Mouse (Mus musculus) ES-E14 (cell line): Measurements from ENCODE around the gene Prss16. TPM values are rescaled to one million over a fixed set of nuclear protein-coding genes. Genes with fewer than 3 reads are reported as not detected.

ENCODE experiments used
- DNase-seq: peaks from one replicate; pipeline ENCODE4 v3.0.0-alpha.2; 2013; ENCODE audit warnings: low read depth, low spot score
- H3K27ac ChIP-seq: 2 replicates; pipeline ENCODE4 v1.5.1; 2012; ENCODE audit warnings: low read depth, mild to moderate bottlenecking, low read length, moderate library complexity, mixed read lengths; ENCODE audit not compliant: poor library complexity, insufficient read depth, severe bottlenecking
- H3K36me3 ChIP-seq: 2 replicates; pipeline ENCODE4 v1.6.1; 2012; ENCODE audit warnings: mild to moderate bottlenecking, low read length, moderate library complexity, mixed read lengths; ENCODE audit not compliant: control insufficient read depth, poor library complexity, insufficient read depth, severe bottlenecking
- H3K4me1 ChIP-seq, 2 experiments: fragments of 150-350 bp in 1 of 2; sonication (generic) in 1 of 2; 2 replicates each; pipeline ENCODE4 v1.6.1; 2012; ENCODE audit warnings: low read length in 2 of 2, mild to moderate bottlenecking in 1 of 2, mixed read lengths in 1 of 2; ENCODE audit not compliant: control insufficient read depth in 2 of 2, insufficient read depth in 2 of 2, poor library complexity in 1 of 2
- H3K4me3 ChIP-seq, 2 experiments: fragments of 150-350 bp in 1 of 2; sonication (generic) in 1 of 2; 2 replicates each; pipeline ENCODE4 v1.5.1; 2012; ENCODE audit warnings: low read length in 2 of 2, low read depth in 1 of 2, mild to moderate bottlenecking in 1 of 2, mixed read lengths in 1 of 2; ENCODE audit not compliant: insufficient read depth in 1 of 2, poor library complexity in 1 of 2, severe bottlenecking in 1 of 2
- H3K9ac ChIP-seq: 2 replicates; pipeline ENCODE4 v1.6.1; 2012; ENCODE audit warnings: low read depth, mild to moderate bottlenecking, low read length, mixed read lengths; ENCODE audit not compliant: poor library complexity, insufficient read depth, severe bottlenecking
- H3K9me3 ChIP-seq: fragments of 150-350 bp; sonication (generic); 2 replicates; pipeline ENCODE4 v1.6.1; 2012; ENCODE audit warnings: low read depth, mild to moderate bottlenecking, low read length; ENCODE audit not compliant: control insufficient read depth, insufficient read depth
- CHD2 ChIP-seq: IDR thresholded peaks from 2 replicates; pipeline ENCODE4 v1.6.1; 2014; ENCODE audit warnings: mild to moderate bottlenecking, low read depth, low read length, inconsistent platforms
- HCFC1 ChIP-seq: IDR thresholded peaks from 2 replicates; pipeline ENCODE4 v1.6.1; 2012; ENCODE audit warnings: low read length, inconsistent platforms, borderline replicate concordance; ENCODE audit not compliant: insufficient read depth
- MAFK ChIP-seq: IDR thresholded peaks from 2 replicates; pipeline ENCODE4 v1.6.1; 2014; ENCODE audit warnings: mild to moderate bottlenecking, low read depth, low read length, inconsistent platforms; ENCODE audit not compliant: insufficient read depth
- ZC3H11A ChIP-seq: IDR thresholded peaks from 2 replicates; pipeline ENCODE4 v1.6.1; 2012; ENCODE audit warnings: low read depth, mild to moderate bottlenecking, inconsistent platforms, low read length, borderline replicate concordance
- ZNF384 ChIP-seq: IDR thresholded peaks from 2 replicates; pipeline ENCODE4 v1.6.1; 2012; ENCODE audit warnings: low read depth, low read length, inconsistent platforms
- in situ Hi-C, 2 experiments: fragments of 600-800 bp; cut with MboI; formaldehyde crosslinking; loops; one replicate each; pipeline ENCODE4 v1.15.1; 2025; ENCODE audit warnings: low sequenced_read_pairs in 2 of 2, inconsistent platforms in 1 of 2; ENCODE audit not compliant: unreplicated experiment in 2 of 2
- total RNA-seq: library from RNA; depleted of rRNA; stranded (reverse); fragments of 300-350 nt; gene quantifications from 2 replicates; pipeline ENCODE4 v1.2.3, GENCODE M21; 2012

Gene Prss16
- total RNA-seq, 1 experiment: 2.6 TPM

GRCm38 (mm10) chr13:21974726-21975473, 34.6 kb downstream of the Prss16 start:
- in situ Hi-C loops: loop anchor here in 1 of 2 experiments (5.0 kb wide), 1 partner anchor 32 kb away; the partner anchor contains the start of gene Prss16
- Histone ChIP-seq H3K9ac (peak overlapping the region; percentile 79), H3K27ac (peak overlapping the region; percentile 22; the same call in 1 of the 2 replicates), H3K36me3 (no peaks in the 10 kb centered on the region), H3K9me3 (no peaks in the 10 kb centered on the region), H3K4me1 (peaks cover 4 to 10% of the 10 kb centered on the region in 2 experiments), H3K4me3 (peak overlapping the region; percentile 67 to 72)
- TF ChIP-seq HCFC1: 0 out of 2 replicates have a peak, but pooled peaks have one; percentile 26
- no peak for TF ChIP-seq ZC3H11A
- TF ChIP-seq ZNF384: no peak
- no peak for TF ChIP-seq CHD2
- peak; percentile 86 for TF ChIP-seq MAFK
- DNase-seq: no peak

- Histone ChIP-seq H3K27ac (peak overlapping the region; percentile 22; the same call in 1 of the 2 replicates), H3K9me3 (no peaks in the 10 kb centered on the region), H3K36me3 (no peaks in the 10 kb centered on the region), H3K4me3 (peak overlapping the region; percentile 67 to 72), H3K4me1 (peaks cover 4 to 12% of the 10 kb centered on the region in 2 experiments), H3K9ac (peak overlapping the region; percentile 79; the same call in 1 of the 2 replicates)
- no peak for TF ChIP-seq CHD2
- peak; percentile 53; the same call in 1 of the 2 replicates for TF ChIP-seq HCFC1
- DNase-seq: peak; percentile 90
- in situ Hi-C loops: loop anchor here in 1 of 2 experiments (5.0 kb wide), 1 partner anchor 33 kb away; the partner anchor contains the start of gene Prss16
Observed at GRCm38 (mm10) chr13:21974221-21974725, 35.3 kb downstream of the Prss16 start.

GRCm38 (mm10) chr13:21971641-21972040, 37.9 kb downstream of the Prss16 start:
- no peak for TF ChIP-seq ZC3H11A
- TF ChIP-seq HCFC1: no peak
- no peak for TF ChIP-seq CHD2
- TF ChIP-seq MAFK: no peak
- no peak for TF ChIP-seq ZNF384
- no peak overlapping the region for H3K27ac ChIP-seq
- in situ Hi-C loops: loop anchor here in 1 of 2 experiments (5.0 kb wide), 1 partner anchor 36 kb away; the partner anchor contains the start of gene Prss16
- H3K36me3 ChIP-seq: no peaks in the 10 kb centered on the region
- H3K9me3 ChIP-seq: no peaks in the 10 kb centered on the region
- no peak overlapping the region for H3K9ac ChIP-seq
- H3K4me1 ChIP-seq: peaks cover 8 to 15% of the 10 kb centered on the region in 2 experiments
- DNase-seq: no peak
- H3K4me3 ChIP-seq: no peak overlapping the region

GRCm38 (mm10) chr13:21969816-21970215, 39.7 kb downstream of the Prss16 start:
- Histone ChIP-seq H3K4me1 (peaks cover 6 to 10% of the 10 kb centered on the region in 2 experiments), H3K9me3 (no peaks in the 10 kb centered on the region), H3K4me3 (no peak overlapping the region), H3K27ac (no peak overlapping the region), H3K9ac (no peak overlapping the region), H3K36me3 (no peaks in the 10 kb centered on the region)
- no peak for DNase-seq
- TF ChIP-seq HCFC1: no peak
- in situ Hi-C loops: loop anchor here in 1 of 2 experiments (5.0 kb wide), 1 partner anchor 37 kb away; the partner anchor contains the start of gene Prss16
